Mouse (Mus musculus) bone marrow macrophage, adult 2 months (primary cell): ENCODE measurements around the gene Cuedc1. TPM values are rescaled to one million over a fixed set of nuclear protein-coding genes. Genes with fewer than 3 reads are reported as not detected.

Experiments used
- H3K27ac ChIP-seq: 2 replicates; pipeline ENCODE4 v1.5.1; 2012; ENCODE audit warnings: low read depth, low read length; ENCODE audit not compliant: insufficient read depth
- H3K4me1 ChIP-seq: 2 replicates; pipeline ENCODE4 v1.6.1; 2012; ENCODE audit warnings: low read length; ENCODE audit not compliant: control insufficient read depth, insufficient read depth
- H3K4me3 ChIP-seq: 2 replicates; pipeline ENCODE4 v1.5.1; 2012; ENCODE audit warnings: mild to moderate bottlenecking, low read length, moderate library complexity; ENCODE audit not compliant: insufficient read depth
- CTCF ChIP-seq: IDR thresholded peaks from 2 replicates; pipeline ENCODE4 v1.5.1; 2012; ENCODE audit warnings: low read depth, mild to moderate bottlenecking, low read length, moderate library complexity
- POLR2A ChIP-seq: IDR thresholded peaks from 2 replicates; pipeline ENCODE4 v1.6.1; 2012; ENCODE audit warnings: mild to moderate bottlenecking, low read depth, low read length, borderline replicate concordance
- polyA plus RNA-seq: library from polyadenylated mRNA; stranded (reverse); fragments of >200 nt; gene quantifications from 2 replicates; pipeline ENCODE4 v1.2.4, GENCODE M21; 2012; ENCODE audit not compliant: missing spikeins, insufficient read depth, insufficient read length

Cuedc1 gene
- polyA plus RNA-seq, 1 experiment, result 13.1 TPM

- H3K4me1 ChIP-seq, result peaks cover 21% of the 10 kb centered on the region
- H3K27ac ChIP-seq, result no peak overlapping the region
- no peak overlapping the region for H3K4me3 ChIP-seq
- TF ChIP-seq CTCF (no peak), POLR2A (no peak)
These were observed 68.0 kb downstream of the Cuedc1 start for GRCm38 (mm10) chr11:88165683-88166364.

- TF ChIP-seq CTCF (no peak), POLR2A (no peak)
- H3K4me1 ChIP-seq, result peaks cover 17% of the 10 kb centered on the region
- no peak overlapping the region for H3K4me3 ChIP-seq
- H3K27ac ChIP-seq, result no peak overlapping the region
These were observed 68.6 kb downstream of the Cuedc1 start for GRCm38 (mm10) chr11:88166471-88166870.

GRCm38 (mm10) chr11:88168611-88169010, 70.8 kb downstream of the Cuedc1 start:
- Histone ChIP-seq H3K4me1 (peaks cover 14% of the 10 kb centered on the region), H3K4me3 (no peak overlapping the region), H3K27ac (no peak overlapping the region)
- TF ChIP-seq POLR2A, result no peak
- TF ChIP-seq CTCF, result no peak

GRCm38 (mm10) chr11:88169531-88170040, 71.7 kb downstream of the Cuedc1 start:
- TF ChIP-seq POLR2A, result no peak
- TF ChIP-seq CTCF, result no peak
- Histone ChIP-seq H3K27ac (no peak overlapping the region), H3K4me1 (peaks cover 9% of the 10 kb centered on the region), H3K4me3 (no peak overlapping the region)

- H3K27ac ChIP-seq, result no peak overlapping the region
- H3K4me3 ChIP-seq, result no peak overlapping the region
- TF ChIP-seq CTCF, result no peak
- no peak for TF ChIP-seq POLR2A
- H3K4me1 ChIP-seq, result no peaks in the 10 kb centered on the region; the same call in 1 of the 2 replicates
These were observed 72.7 kb downstream of the Cuedc1 start for GRCm38 (mm10) chr11:88170606-88171005.

GRCm38 (mm10) chr11:88171876-88172442, 74.1 kb downstream of the Cuedc1 start:
- Histone ChIP-seq H3K4me3 (no peak overlapping the region), H3K27ac (no peak overlapping the region), H3K4me1 (no peaks in the 10 kb centered on the region)
- no peak for TF ChIP-seq CTCF

- TF ChIP-seq CTCF, result no peak
- TF ChIP-seq POLR2A, result no peak
- no peak overlapping the region for H3K27ac ChIP-seq
- H3K4me3 ChIP-seq, result no peak overlapping the region
- H3K4me1 ChIP-seq, result no peaks in the 10 kb centered on the region
These were observed 74.9 kb downstream of the Cuedc1 start for GRCm38 (mm10) chr11:88172601-88173325.

GRCm38 (mm10) chr11:88173386-88174025, 75.6 kb downstream of the Cuedc1 start:
- no peak for TF ChIP-seq POLR2A
- TF ChIP-seq CTCF, result no peak
- no peak overlapping the region for H3K4me3 ChIP-seq
- H3K4me1 ChIP-seq, result no peaks in the 10 kb centered on the region
- H3K27ac ChIP-seq, result no peak overlapping the region

- Histone ChIP-seq H3K4me3 (no peak overlapping the region), H3K27ac (no peak overlapping the region), H3K4me1 (peaks cover 10% of the 10 kb centered on the region)
- TF ChIP-seq CTCF (no peak), POLR2A (no peak)
These were observed 82.7 kb downstream of the Cuedc1 start for GRCm38 (mm10) chr11:88180467-88180958.
